Mouse (Mus musculus) MEL (cell line): ENCODE data around the gene Ano6.

Source experiments
- CHD1 ChIP-seq: IDR thresholded peaks from 2 replicates; pipeline ENCODE4 v1.6.1; 2012; ENCODE audit warnings: low read depth, mild to moderate bottlenecking, inconsistent platforms, low read length, improper control_type of control experiment
- E2F4 ChIP-seq: IDR thresholded peaks from 2 replicates; pipeline ENCODE4 v1.6.1; 2011; ENCODE audit warnings: low read depth, low read length, improper control_type of control experiment, borderline replicate concordance
- KAT2A ChIP-seq: conservative IDR thresholded peaks from 2 replicates; pipeline ENCODE4 v1.6.1; 2012; ENCODE audit warnings: low read depth, low read length, improper control_type of control experiment, inconsistent platforms
- MAX ChIP-seq: IDR thresholded peaks from 2 replicates; pipeline ENCODE4 v1.6.1; 2011; ENCODE audit warnings: low read length, improper control_type of control experiment

DNA sequence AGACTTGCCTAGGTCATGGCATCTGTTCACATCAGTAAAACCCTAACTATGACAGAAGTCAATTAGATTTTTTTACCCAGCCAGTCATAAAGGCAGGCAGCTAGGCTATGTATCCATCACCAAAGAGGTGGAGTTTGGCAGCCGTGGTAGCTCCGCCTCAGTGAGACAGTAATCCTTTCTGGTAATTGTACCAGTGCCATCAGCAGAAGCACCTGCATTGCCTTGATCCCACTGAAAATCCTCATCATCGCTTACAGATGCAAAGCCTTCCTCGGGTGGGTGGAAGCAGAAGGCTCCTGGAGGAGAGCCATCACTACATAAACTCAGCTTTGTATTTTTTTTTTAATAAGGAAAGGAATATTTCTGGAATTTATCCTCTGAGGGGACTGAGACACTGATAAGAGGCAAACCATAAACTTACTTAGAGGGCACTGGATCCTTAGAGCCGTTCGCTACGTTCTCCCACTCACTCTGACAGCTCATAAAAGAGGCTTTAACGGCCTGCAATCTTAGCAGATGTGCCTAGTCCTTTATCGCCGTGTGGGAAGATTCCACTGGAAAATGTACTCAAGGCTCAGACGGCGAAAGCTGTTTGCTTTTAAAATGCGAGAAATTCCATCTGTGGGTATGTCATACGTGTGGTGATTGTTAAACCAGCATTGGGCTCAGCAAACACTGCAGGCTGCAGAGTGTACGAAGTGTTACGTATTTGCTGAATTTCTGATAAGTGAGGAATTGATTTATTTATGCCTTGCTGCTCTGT is 140.6 kb downstream of the Ano6 start:
- TF ChIP-seq KAT2A (no peak), MAX (no peak), E2F4 (no peak), CHD1 (no peak)
